Mouse (Mus musculus): ENCODE measurements around the gene Prdm12. TPM values are rescaled to one million over a fixed set of nuclear protein-coding genes. Genes with fewer than 3 reads are reported as not detected.

The Prdm12 gene
- polyA plus RNA-seq (2012; fragmentation: generic; extraction: Trizol): not detected

DNA sequence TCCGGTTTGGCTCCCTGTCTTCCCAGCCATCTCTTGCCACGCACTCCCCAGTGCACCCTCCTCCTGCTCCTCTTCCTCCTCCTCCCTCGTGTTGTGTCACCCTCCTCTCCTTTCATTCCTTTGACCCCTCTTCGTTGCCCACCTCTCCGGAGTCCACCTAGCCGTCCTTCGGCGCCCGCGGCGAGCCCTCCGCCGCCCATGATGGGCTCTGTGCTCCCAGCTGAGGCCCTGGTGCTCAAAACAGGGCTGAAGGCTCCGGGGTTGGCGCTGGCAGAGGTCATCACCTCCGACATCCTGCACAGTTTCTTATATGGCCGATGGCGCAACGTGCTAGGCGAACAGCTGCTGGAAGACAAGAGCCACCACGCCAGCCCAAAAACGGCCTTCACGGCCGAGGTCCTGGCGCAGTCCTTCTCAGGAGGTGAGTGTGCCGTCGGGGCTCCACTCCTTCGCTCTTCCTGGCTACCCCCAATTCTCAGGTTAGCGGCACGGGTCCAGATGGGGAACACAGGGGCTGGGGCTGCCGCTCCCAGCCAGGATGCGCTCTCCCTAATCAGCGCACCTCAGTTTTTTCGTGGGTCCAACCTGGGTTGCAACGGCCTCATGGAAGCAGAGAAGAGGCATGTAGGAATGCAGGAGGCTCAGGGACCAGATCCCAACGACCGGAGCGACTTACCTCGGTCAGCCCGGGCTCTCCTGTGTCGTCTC is at the start of gene Prdm12:
Prdm12 (plus strand) TSS at position 137 of the 708 bp plus-strand sequence.

DNA sequence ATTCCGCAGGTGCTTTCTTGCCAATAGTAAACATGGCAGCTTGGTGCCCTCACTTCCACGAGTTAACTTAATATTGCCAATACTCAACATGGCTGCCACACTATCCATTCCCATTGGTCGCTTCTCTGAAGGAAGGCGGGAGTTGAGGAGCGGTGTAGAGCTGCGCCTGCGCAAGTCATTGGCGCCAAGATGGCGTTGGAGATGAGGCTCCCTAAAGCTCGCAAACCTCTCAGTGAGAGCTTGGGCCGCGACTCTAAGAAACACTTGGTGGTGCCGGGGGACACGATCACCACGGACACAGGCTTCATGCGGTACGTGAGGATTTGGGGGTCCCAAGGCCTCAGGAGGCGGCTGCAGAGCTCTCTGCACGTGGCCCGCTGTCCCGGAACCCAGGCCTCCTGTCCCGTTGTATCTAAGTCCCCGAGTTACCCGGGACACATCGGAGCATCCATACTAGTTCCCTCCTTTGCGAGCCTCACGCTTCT is 30.8 kb downstream of the Prdm12 start, which contains the start of gene Exosc2:
Exosc2 (plus strand) TSS at position 165 of the 485 bp plus-strand sequence.

DNA sequence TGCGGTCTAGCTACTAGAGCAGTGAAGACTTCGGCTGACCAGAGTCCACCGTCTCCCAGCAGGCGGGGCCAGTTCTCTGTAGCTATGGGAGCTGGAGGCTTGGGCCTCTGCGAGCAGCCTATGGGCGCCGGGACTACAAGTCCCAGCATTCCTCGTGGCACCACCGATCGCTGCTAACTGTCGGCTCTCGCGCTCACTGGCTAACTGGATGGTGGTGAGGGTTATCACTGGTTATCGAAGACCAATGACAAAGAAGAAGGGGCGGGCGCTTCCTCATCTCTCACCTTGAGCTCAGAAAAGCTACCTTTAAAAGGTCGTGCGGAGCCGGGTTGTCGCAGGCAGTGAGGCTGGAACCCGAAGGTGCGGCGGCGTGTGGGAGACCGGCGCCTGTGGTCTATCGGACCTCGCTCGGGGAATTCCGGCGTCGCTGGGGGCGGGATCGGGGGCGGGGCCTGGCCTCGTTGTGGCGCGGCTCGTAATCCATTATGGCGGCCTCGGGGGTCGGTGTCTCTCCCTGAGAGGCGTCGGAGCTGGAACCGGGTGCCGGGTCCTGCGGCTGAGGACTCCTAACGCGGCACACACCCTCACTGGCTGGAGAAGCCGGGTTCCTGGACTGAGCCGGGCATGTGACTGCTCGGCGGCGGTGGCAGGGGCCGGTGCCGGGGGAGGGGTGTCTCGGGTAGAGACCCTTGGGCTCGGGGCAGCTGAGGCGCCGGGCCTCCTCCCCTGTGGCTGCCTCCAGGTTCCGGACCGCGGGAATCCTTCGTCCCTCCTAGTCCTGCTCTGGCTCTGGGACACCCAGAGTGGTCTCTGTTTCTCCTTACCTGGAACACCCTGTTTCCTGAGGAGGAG is 48.5 kb downstream of the Prdm12 start, which contains the start of gene Abl1:
Abl1 (plus strand) TSS at position 303 of the 852 bp plus-strand sequence.

Other genes starting within 250 kb of the Prdm12 start
- 10 to 100 TPM; 12.1 to 13.9 TPM for gene Ass1, start 169.8 kb upstream of the Prdm12 start, polyA plus RNA-seq (2012; fragmentation: generic; extraction: Trizol)
- 10 to 100 TPM in 1 of 2 experiments, 1 to 10 TPM in 1; 5.1 to 14.6 TPM for gene Fubp3, start 67.4 kb upstream of the Prdm12 start, polyA plus RNA-seq (2012; fragmentation: generic; extraction: Trizol)
- gene Exosc2, start 30.7 kb downstream of the Prdm12 start, polyA plus RNA-seq (2012; fragmentation: generic; extraction: Trizol): 10 to 100 TPM; 25.5 to 34.3 TPM
- gene Abl1, start 48.3 kb downstream of the Prdm12 start, polyA plus RNA-seq (2012; fragmentation: generic; extraction: Trizol): 10 to 100 TPM in 1 of 2 experiments, 1 to 10 TPM in 1; 8.3 to 70.7 TPM
- gene Qrfp, start 170.5 kb downstream of the Prdm12 start, polyA plus RNA-seq (2012; fragmentation: generic; extraction: Trizol): under 1 TPM; 0.12 to 0.27 TPM
- under 1 TPM; 0.02 to 0.22 TPM for gene Fibcd1, start 206.0 kb downstream of the Prdm12 start, polyA plus RNA-seq (2012; fragmentation: generic; extraction: Trizol)
- under 1 TPM; 0.01 to 0.06 TPM for gene Lamc3, start 247.3 kb downstream of the Prdm12 start, polyA plus RNA-seq (2012; fragmentation: generic; extraction: Trizol)

All from C3H10T1/2 (cell line).